Mouse (Mus musculus) bone marrow macrophage, adult 2 months (primary cell): ENCODE measurements around the gene Fyb.

Source experiments
- CTCF ChIP-seq: IDR thresholded peaks from 2 replicates; pipeline ENCODE4 v1.5.1; 2012; ENCODE audit warnings: low read depth, mild to moderate bottlenecking, low read length, moderate library complexity
- POLR2A ChIP-seq: IDR thresholded peaks from 2 replicates; pipeline ENCODE4 v1.6.1; 2012; ENCODE audit warnings: mild to moderate bottlenecking, low read depth, low read length, borderline replicate concordance

GRCm38 (mm10) chr15:6635405-6635804 is 112.8 kb downstream of the Fyb start:
- TF ChIP-seq CTCF (no peak), POLR2A (no peak)
